Mouse (Mus musculus) embryonic facial prominence, embryonic 11.5 days (tissue): ENCODE measurements at regions not wholly inside any gene's neighbourhood (a gene's known extent, or its start where the extent isn't known, plus 50 kb on each side); places are given as distances from the start of the nearest gene placed in this dataset.
"Not testable (repeated sequence)": the region's sequence is repeated elsewhere in the genome, so short reads cannot be mapped to it uniquely, and the experiment has no call there.

Experiments used
- ATAC-seq: fragments of 200-750 bp; cut with Nextera tagmentation; replicated peaks from 2 replicates; pipeline ENCODE4 v1.8.0; 2017; ENCODE audit warnings: low read depth; ENCODE audit not compliant: insufficient number of reproducible peaks, low FRiP score, low TSS enrichment
- DNase-seq: peaks from one replicate; pipeline ENCODE4 v3.0.0-alpha.2; 2015; ENCODE audit warnings: low spot score
- H3K27ac ChIP-seq: fragments of 300-500 bp; sonication (generic); replicated peaks from 2 replicates; pipeline ENCODE4 v1.5.1; 2014; ENCODE audit warnings: mild to moderate bottlenecking, low read depth, low read length, control low read depth
- H3K27me3 ChIP-seq: fragments of 300-500 bp; sonication (generic); 2 replicates; pipeline ENCODE4 v1.6.1; 2014; ENCODE audit warnings: mild to moderate bottlenecking, low read length, moderate library complexity, mixed read lengths; ENCODE audit not compliant: control insufficient read depth, insufficient read depth
- H3K36me3 ChIP-seq: fragments of 300-500 bp; sonication (generic); replicated peaks from 2 replicates; pipeline ENCODE4 v1.6.1; 2014; ENCODE audit warnings: low read depth, mild to moderate bottlenecking, low read length, moderate library complexity, mixed read lengths; ENCODE audit not compliant: control insufficient read depth, insufficient read depth
- H3K4me1 ChIP-seq: fragments of 300-500 bp; sonication (generic); 2 replicates; pipeline ENCODE4 v1.6.1; 2014; ENCODE audit warnings: low read length, mixed read lengths; ENCODE audit not compliant: control insufficient read depth, insufficient read depth
- H3K4me2 ChIP-seq: fragments of 300-500 bp; sonication (generic); 2 replicates; pipeline ENCODE4 v1.6.1; 2014; ENCODE audit warnings: low read depth, mild to moderate bottlenecking, control low read depth, low read length, moderate library complexity
- H3K4me3 ChIP-seq: fragments of 300-500 bp; sonication (generic); 2 replicates; pipeline ENCODE4 v1.5.1; 2014; ENCODE audit warnings: low read depth, low read length, control low read depth
- H3K9ac ChIP-seq: fragments of 300-500 bp; sonication (generic); replicated peaks from 2 replicates; pipeline ENCODE4 v1.6.1; 2014; ENCODE audit warnings: mild to moderate bottlenecking, control low read depth, low read length
- H3K9me3 ChIP-seq: fragments of 300-500 bp; sonication (generic); replicated peaks from 2 replicates; pipeline ENCODE4 v1.6.1; 2016; ENCODE audit warnings: mild to moderate bottlenecking, low read length, inconsistent platforms, mixed read lengths; ENCODE audit not compliant: control insufficient read depth
- WGBS: fragments of 180-500 bp; shearing (Covaris S2); extraction: QIAGEN DNeasy Blood & Tissue Kit; methylation state at CpG from one replicate; pipeline ENCODE4 v1.1.7; 2014; 5-methylcytosine and 5-hydroxymethylcytosine counted together

GRCm38 (mm10) chr17:4881473-4881872 lies 112.7 kb upstream of the Arid1b start:
- H3K4me2 ChIP-seq, result no peak overlapping the region
- WGBS, result 85% methylated on average over 5 of the region's 5 CpGs
- ATAC-seq, result no peak
- H3K27me3 ChIP-seq, result no peaks in the 10 kb centered on the region
- H3K4me1 ChIP-seq, result no peaks in the 10 kb centered on the region
- H3K9me3 ChIP-seq, result no peaks in the 10 kb centered on the region
- no peak overlapping the region for H3K27ac ChIP-seq
- no peak for DNase-seq
- H3K4me3 ChIP-seq, result no peak overlapping the region
- H3K9ac ChIP-seq, result no peak overlapping the region
- no peaks in the 10 kb centered on the region for H3K36me3 ChIP-seq

DNA sequence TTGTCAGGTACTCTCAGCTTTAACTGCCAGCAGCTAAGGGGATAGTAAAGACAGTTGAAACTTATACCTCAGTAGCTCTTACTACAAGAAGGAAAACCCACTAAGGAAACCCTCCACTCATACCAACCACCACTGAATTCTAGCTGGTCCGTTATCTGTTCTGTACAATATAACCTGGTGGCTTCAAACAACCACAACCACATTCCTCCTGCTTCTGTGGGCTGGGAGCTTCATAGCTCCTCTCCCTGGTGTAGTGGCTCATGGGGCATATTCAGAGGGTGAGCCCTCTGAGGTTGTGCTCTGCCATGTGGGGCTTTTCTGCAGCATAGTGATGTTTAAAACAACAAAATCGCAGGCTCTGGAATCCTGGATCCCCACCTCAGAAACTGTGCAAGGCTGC lies 110.0 kb upstream of the Arid1b start:
- Histone ChIP-seq H3K27me3 (no peaks in the 10 kb centered on the region), H3K9ac (no peak overlapping the region), H3K36me3 (no peaks in the 10 kb centered on the region), H3K9me3 (no peaks in the 10 kb centered on the region), H3K4me1 (no peaks in the 10 kb centered on the region), H3K27ac (no peak overlapping the region), H3K4me2 (no peak overlapping the region), H3K4me3 (no peak overlapping the region)
- DNase-seq, result no peak
- WGBS, result 78% methylated on average over 2 of the region's 2 CpGs
- no peak for ATAC-seq

DNA sequence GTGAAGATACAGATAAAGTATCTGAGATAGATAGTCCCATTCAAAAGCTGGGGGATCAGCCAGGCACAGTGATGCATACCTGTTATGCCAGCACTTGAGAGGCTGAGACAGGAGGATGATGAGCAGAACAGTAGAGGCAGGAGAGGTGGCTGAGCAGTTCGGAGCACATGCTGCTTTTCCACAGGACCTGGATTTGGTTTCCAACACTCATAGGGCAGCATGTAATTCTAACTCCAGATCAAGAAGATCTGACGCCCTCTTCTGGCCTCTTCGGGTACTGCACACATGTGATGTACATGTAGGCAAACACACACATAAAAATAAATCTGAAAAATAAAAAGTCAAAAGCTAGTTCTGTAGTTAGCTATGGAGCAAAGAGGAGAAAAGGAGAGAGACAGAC lies 109.4 kb upstream of the Arid1b start:
- no peak overlapping the region for H3K9ac ChIP-seq
- no peak overlapping the region for H3K4me2 ChIP-seq
- no peaks in the 10 kb centered on the region for H3K4me1 ChIP-seq
- DNase-seq, result no peak
- no peaks in the 10 kb centered on the region for H3K27me3 ChIP-seq
- no peak for ATAC-seq
- 76% methylated on average over 3 of the region's 3 CpGs for WGBS
- no peaks in the 10 kb centered on the region for H3K36me3 ChIP-seq
- H3K9me3 ChIP-seq, result no peaks in the 10 kb centered on the region
- H3K4me3 ChIP-seq, result no peak overlapping the region
- no peak overlapping the region for H3K27ac ChIP-seq

DNA sequence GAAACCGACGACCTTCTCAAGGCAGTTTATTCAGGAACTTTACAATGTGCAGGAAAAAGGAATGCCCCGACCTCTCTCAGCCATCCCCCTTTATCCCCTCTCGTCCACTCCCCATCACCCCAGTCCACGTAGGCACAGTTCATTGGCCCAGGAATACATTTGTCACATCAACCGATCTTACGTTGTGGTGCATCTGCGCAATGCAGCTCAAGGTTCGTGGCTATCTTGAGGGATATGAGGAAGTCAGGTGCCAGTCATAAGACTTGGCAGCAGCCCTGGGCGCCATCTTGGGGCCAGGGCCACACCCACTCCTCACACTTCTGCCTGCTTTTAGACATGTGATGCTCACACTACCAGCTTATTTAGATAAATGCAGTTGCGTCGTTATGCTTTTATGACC lies 106.8 kb upstream of the Arid1b start:
- H3K4me1 ChIP-seq, ATAC-seq, H3K9ac ChIP-seq, H3K27me3 ChIP-seq, DNase-seq, H3K9me3 ChIP-seq, H3K27ac ChIP-seq, H3K36me3 ChIP-seq, H3K4me3 ChIP-seq, H3K4me2 ChIP-seq: not testable (repeated sequence)
- 85% methylated on average over 12 of the region's 12 CpGs for WGBS

- no peaks in the 10 kb centered on the region for H3K27me3 ChIP-seq
- H3K9me3 ChIP-seq, result no peaks in the 10 kb centered on the region
- 69% methylated on average over 2 of the region's 2 CpGs for WGBS
- no peak overlapping the region for H3K9ac ChIP-seq
- DNase-seq (no peak), ATAC-seq (no peak)
- H3K36me3 ChIP-seq, result no peaks in the 10 kb centered on the region
- H3K4me1 ChIP-seq, result no peaks in the 10 kb centered on the region
- H3K4me2 ChIP-seq, result no peak overlapping the region
- no peak overlapping the region for H3K27ac ChIP-seq
- no peak overlapping the region for H3K4me3 ChIP-seq
Observed at GRCm38 (mm10) chr17:4889577-4889976, 104.6 kb upstream of the Arid1b start.

GRCm38 (mm10) chr17:4890131-4890530 lies 104.0 kb upstream of the Arid1b start:
- no peaks in the 10 kb centered on the region for H3K9me3 ChIP-seq
- no peak overlapping the region for H3K27ac ChIP-seq
- H3K4me3 ChIP-seq, result no peak overlapping the region
- no peak overlapping the region for H3K9ac ChIP-seq
- H3K4me2 ChIP-seq, result no peak overlapping the region
- no peak for DNase-seq
- no peaks in the 10 kb centered on the region for H3K36me3 ChIP-seq
- ATAC-seq, result no peak
- H3K27me3 ChIP-seq, result no peaks in the 10 kb centered on the region
- no peaks in the 10 kb centered on the region for H3K4me1 ChIP-seq
- 76% methylated on average over 1 of the region's 1 CpGs for WGBS

DNA sequence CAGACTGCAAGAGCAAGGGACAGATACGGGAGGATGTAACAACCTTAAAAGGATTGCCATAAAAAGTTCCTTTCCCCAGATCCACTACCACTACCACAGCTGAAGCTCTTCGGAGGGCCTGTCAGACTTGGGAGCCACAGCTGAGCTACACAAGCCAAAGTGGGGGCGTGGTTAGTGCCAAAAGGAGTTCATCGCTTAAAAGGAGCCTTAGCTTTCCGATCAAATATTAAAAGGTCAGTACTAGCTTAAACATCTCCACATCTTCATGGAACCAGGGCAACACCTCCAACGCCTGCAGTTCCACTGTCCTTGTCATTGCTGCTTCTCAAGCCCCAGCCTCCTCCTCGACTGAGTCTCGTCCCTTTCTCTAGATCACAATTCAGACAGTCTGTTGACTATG lies 102.6 kb upstream of the Arid1b start:
- WGBS, result 92% methylated on average over 8 of the region's 8 CpGs
- Histone ChIP-seq H3K4me3 (no peak overlapping the region), H3K36me3 (no peaks in the 10 kb centered on the region), H3K9ac (no peak overlapping the region), H3K27me3 (no peaks in the 10 kb centered on the region), H3K27ac (no peak overlapping the region), H3K9me3 (no peaks in the 10 kb centered on the region), H3K4me2 (no peak overlapping the region), H3K4me1 (no peaks in the 10 kb centered on the region)
- ATAC-seq (no peak), DNase-seq (no peak)

GRCm38 (mm10) chr17:4894756-4895330 lies 99.3 kb upstream of the Arid1b start:
- H3K4me3 ChIP-seq, result not testable (repeated sequence)
- 86% methylated on average over 10 of the region's 10 CpGs for WGBS

More at GRCm38 (mm10) chr17:4894756-4895330, 99.3 kb upstream of the Arid1b start:
- not testable (repeated sequence) for DNase-seq, H3K4me2 ChIP-seq, H3K27ac ChIP-seq, ATAC-seq, H3K4me1 ChIP-seq, H3K27me3 ChIP-seq, H3K9me3 ChIP-seq, H3K9ac ChIP-seq, H3K36me3 ChIP-seq
